Mouse (Mus musculus) frontal cortex, postnatal 10 days (tissue): Measurements from ENCODE around the gene Smyd3.
"Not testable (repeated sequence)": the region's sequence is repeated elsewhere in the genome, so short reads cannot be mapped to it uniquely, and the experiment has no call there.

Experiments
- DNase-seq, 2 experiments: peaks; one replicate each; pipeline ENCODE4 v3.0.0; 2022; ENCODE audit warnings: low spot score in 2 of 2, mixed read lengths in 1 of 2

Smyd3 gene

GRCm38 (mm10) chr1:179176861-179177658 is 340.8 kb downstream of the Smyd3 start:
- no peak for DNase-seq

DNA sequence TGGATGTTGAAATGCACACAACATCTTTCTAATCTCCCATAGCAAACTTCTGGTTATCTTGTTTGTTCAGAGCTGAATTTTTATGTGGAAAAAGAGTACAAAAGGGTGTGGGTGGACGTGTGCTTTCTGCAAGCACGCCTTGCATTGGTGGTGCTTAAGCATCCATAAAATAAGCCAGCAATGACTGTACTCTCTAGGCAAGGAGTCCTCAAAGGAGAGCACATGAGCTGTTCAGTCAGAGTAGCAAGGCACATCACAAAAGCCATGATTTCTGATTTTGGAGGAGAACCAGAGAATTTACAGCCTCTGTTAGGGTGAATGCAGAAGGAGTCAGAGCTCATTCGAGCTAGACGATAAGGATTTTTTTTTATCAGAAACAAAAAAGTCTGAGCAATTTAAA is 343.6 kb downstream of the Smyd3 start:
- DNase-seq = no peak

DNA sequence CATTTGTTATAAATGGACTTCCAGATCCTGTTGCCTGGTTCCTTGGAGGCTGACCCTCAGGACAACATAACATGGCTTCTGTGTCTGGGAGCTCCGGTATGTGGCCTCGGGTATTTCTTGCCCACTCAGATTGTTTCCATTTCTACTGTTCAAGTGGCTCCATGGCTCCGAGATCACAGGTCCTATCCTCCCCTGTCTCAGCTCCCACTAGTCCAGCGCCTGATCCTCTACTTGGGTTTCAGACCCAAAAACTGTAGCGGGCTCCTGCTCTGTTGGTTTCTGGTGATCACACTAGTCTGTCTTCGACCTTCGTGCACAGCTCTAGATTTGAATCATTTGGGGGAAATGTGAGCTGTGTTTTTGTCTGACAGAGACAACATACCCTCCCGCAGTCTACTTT is 347.3 kb downstream of the Smyd3 start:
- no peak for DNase-seq

DNA sequence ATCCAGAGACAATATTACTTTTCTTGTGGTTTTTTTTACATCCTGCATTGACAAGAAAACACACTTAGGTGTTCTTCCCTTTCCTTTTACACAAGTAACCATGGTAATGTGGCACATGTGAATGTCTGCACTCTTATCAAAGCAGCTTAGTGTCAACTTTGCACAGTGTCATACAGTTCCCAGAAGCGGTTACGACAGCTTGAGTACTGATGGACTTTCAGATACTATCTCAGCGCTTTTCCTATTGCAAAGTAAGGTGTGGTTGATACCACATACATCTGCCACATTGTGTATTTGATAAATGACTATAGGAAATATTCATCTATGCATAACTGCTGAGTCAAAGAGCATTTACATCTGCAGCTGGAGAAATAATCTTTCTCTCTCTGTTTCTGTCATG is 348.1 kb downstream of the Smyd3 start:
- DNase-seq = no peak

GRCm38 (mm10) chr1:179169161-179169560 is 348.7 kb downstream of the Smyd3 start:
- DNase-seq = no peak

GRCm38 (mm10) chr1:179164219-179164618 is 353.6 kb downstream of the Smyd3 start:
- not testable (repeated sequence) for DNase-seq

DNA sequence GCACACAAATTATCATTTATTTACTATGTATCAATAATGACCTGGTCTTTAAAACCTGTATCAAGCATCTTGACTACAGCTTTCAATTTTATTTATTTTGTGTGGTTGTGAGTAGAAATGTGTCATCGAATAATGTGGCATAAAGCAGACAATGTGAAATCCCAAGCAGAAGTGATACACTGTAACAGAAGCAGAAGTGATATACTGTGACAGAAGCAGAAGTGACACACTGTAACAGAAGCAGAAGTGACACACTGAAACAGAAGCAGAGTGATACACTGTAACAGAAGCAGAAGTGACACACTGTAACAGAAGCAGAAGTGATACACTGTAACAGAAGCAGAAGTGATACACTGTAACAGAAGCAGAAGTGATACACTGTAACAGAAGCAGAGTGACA is 355.1 kb downstream of the Smyd3 start:
- DNase-seq = not testable (repeated sequence)

DNA sequence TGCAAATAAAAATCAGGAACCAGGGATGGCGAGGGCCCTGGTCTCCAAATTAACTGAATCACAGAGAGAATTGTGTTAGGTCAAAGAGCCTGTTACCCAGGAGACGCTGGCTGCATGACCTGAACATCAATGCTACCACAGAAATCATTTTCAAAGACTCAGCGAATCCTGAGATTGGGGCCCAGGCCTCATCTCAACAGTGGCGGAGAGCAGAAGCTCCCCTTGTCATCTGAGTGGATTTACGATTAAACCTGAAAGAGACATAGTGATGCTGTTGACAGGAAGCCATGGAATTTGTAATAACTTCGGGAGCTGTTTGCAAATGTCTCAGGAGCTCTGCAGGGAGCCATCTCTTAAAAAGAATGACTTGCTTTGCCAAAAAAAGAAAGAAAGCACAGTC is 355.9 kb downstream of the Smyd3 start:
- no peak for DNase-seq

- DNase-seq = no peak
These were observed 357.1 kb downstream of the Smyd3 start for GRCm38 (mm10) chr1:179160697-179161096.

- no peak for DNase-seq
These were observed 365.5 kb downstream of the Smyd3 start for GRCm38 (mm10) chr1:179152376-179152775.

GRCm38 (mm10) chr1:179151275-179151674 is 366.6 kb downstream of the Smyd3 start:
- DNase-seq = no peak

GRCm38 (mm10) chr1:179149468-179150140 is 368.2 kb downstream of the Smyd3 start:
- DNase-seq = no peak

- no peak for DNase-seq
These were observed 371.1 kb downstream of the Smyd3 start for GRCm38 (mm10) chr1:179146730-179147167.

- no peak for DNase-seq
These were observed 374.5 kb downstream of the Smyd3 start for GRCm38 (mm10) chr1:179143154-179143832.

- DNase-seq = peak in 1 of 2 experiments; percentile 17
These were observed 375.7 kb downstream of the Smyd3 start for GRCm38 (mm10) chr1:179142177-179142576.

- DNase-seq = no peak
These were observed 376.7 kb downstream of the Smyd3 start for GRCm38 (mm10) chr1:179141071-179141650.

GRCm38 (mm10) chr1:179137145-179137477 is 380.7 kb downstream of the Smyd3 start:
- DNase-seq = no peak

DNA sequence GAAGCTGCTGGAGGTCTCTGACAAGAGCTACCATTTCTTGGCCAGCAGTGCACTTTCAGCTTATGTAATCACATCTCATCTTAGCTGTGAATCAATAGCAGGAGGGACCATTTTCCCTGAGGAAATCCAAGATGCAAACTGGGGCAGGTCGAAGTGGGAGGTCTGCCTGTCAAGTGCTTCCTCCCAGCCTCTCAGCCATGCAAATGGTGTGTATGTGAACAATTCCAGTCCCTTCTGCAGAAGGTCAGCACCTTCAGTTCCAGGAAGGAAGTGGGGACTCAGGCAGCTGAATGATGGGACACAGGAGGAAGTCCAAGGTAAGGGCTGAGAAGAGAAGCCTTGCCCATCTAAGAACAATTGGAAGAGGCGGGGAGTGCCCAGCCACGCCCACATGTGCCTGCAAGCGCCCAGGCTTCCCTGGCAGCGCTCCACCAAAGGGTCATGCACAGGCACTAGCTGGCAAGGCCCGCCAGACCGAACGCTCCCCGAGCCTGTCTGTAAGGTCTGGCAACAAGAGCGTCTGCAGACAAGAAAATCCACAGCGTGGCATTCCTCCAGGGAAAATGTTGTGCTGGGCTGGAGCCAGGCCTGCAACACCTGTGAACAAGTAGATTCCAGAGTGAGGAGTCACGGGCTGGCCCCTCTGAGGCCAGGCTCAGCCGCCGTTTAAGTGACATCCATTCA is 381.2 kb downstream of the Smyd3 start:
- DNase-seq = peak in 1 of 2 experiments; percentile 10

- no peak for DNase-seq
These were observed 387.8 kb downstream of the Smyd3 start for GRCm38 (mm10) chr1:179129995-179130394.

GRCm38 (mm10) chr1:179126287-179126686 is 391.6 kb downstream of the Smyd3 start:
- DNase-seq = no peak

- DNase-seq = no peak
These were observed 395.2 kb downstream of the Smyd3 start for GRCm38 (mm10) chr1:179122476-179123229.
